Mouse (Mus musculus) left cerebral cortex, adult 18-20 months (tissue): Measurements from ENCODE around the gene Wdr18. TPM values are rescaled to one million over a fixed set of nuclear protein-coding genes. Genes with fewer than 3 reads are reported as not detected.
"Not testable (repeated sequence)": the region's sequence is repeated elsewhere in the genome, so short reads cannot be mapped to it uniquely, and the experiment has no call there.

Experiments
- DNase-seq, 2 experiments: peaks; one replicate each; pipeline ENCODE4 v3.0.0; 2021 to 2022; ENCODE audit warnings: low spot score in 2 of 2, mixed read lengths in 1 of 2
- total RNA-seq, 2 experiments: library from RNA; stranded (reverse); gene quantifications; 2 replicates each; pipeline ENCODE4 v1.2.3; 2021

Gene Wdr18
- total RNA-seq, 2 experiments from 2014 or later = 45.3 to 46.5 TPM

DNA sequence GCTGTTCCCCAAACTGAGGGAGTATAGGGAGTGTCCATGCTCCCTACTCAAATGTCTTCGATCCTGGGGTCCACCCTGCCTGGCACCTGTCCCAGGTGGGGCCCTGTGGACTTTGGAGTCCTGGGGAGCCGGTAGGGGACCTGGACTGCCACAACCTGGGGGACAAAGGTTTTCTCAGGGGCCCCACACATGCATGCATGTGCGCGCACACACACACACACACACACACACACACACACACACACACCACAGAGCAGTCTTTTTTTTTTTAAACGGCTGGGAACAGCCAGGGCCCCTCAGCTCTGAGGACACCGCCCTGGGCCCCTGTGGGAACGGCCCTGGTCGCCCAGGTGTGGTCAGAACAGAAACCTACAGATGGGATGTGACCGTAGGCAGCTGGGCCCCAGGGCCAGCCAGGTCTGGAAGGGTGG lies 16.5 kb upstream of the Wdr18 start:
- DNase-seq = no peak

DNA sequence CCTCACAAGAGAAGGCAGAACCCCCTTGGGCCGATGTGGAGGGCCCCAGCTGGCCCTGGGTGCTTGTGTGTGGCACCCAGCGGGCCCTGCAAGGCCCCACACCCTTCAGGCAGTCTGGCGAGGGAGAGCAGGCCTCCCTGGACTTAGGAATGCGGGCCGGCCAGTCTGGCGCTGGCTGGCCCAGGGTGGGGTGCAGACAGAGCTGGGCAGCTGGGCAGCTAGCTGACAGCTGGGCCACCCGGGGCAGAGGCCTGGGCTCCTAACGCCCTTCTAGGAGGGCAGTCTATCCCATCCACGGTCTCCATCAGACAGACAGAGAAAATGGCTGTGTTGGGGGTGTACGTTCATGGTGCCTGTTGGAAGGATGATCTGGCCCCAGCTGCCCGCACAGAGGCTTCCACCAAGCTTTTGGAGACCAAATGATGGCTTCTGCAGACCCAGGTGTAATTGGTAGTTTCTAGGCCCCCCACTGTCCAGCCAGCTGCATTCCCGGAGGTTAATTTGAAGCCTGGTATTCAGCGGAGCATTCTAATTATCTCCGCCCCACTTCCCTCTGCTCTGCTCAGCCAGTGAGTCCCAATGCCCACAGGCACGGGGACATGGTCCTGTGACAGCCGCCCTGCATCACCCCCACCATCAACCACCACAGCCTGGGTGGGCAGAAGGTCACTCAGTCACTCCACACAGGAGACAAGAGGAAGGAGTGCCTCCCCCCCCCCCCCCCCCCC lies 14.3 kb upstream of the Wdr18 start:
- no peak for DNase-seq

DNA sequence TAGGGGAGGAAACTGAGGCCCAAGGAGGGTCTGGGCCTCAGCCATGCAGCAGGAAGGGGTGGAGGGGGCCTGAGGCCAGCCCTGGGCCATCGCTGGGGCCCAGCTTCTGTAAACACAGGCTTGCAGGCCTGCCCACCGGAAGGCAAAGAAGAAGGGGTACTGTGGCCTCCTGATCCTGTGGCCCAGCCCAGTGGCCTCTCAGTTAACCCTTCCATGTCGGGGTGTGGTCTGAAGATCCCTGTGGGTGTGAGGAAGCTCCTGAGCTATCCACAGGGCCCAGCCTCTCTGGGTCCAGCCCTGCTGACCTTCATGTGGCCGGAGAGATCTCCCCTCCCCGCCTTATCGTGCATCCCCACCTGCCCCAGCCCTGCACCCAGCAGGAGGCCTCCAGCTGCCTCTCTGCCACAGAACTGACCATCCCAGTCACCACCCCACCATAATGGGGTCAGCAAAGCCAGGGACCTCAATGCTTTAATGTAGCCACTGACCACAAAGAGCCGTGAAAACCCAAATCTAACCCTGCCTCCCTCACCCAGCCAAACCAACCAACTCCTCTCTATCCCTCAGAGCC lies 13.1 kb upstream of the Wdr18 start:
- no peak for DNase-seq

DNA sequence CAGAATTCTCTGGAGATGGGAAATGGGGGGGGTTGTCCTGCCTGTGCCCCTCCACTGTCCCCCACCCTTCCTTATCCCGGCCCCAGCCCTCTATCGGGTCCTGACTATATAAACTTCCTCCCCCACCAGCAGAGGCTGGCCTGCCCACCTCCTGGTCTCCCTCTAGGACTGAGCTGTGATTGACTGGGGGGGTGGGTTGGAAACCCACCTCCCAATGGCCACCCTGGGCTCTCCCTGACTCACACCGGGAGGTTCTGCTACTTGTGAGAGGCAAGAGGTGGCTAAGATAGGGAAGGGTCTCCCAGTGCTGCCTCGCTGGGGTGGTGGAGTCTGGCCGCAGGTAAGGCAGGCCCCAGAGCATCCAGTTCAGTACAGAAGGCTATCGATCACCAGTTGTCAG lies 12.4 kb upstream of the Wdr18 start:
- no peak for DNase-seq

DNA sequence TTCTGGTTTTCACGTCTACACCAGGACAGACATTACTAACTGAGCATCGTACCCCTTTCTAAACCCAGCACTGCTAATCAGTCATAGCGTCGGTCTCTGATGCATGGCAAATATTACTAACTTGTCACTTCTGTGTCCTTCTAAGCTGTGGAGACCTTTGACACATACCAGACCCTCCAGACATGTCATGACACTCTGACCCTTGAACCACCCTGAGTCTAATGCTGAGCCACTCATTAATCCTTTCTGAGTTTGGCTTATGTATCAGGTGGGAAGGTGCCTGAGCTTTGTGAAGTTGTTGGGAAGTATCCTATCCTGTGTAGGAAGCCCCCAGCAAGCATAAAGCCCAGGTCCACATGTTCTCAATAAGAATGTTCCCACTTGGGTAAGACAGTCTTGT lies 10.1 kb upstream of the Wdr18 start:
- no peak for DNase-seq

DNA sequence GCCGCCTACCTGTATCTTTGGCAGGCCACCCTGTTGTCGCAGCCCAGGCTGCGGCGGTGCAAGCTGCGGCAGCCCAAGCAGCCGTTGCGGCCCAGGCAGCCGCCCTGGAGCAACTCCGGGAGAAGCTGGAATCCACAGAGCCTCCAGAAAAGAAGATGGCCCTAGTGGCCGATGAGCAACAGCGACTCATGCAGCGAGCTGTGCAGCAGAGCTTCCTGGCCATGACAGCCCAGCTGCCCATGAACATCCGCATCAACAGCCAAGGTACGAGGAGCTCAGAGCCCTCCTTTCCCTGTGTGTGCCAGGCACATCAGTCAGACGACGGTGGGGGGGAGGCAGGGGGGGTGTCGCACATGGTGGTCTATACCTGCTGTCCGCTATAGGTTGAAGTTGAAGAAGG lies 9.3 kb upstream of the Wdr18 start:
- DNase-seq = no peak

DNA sequence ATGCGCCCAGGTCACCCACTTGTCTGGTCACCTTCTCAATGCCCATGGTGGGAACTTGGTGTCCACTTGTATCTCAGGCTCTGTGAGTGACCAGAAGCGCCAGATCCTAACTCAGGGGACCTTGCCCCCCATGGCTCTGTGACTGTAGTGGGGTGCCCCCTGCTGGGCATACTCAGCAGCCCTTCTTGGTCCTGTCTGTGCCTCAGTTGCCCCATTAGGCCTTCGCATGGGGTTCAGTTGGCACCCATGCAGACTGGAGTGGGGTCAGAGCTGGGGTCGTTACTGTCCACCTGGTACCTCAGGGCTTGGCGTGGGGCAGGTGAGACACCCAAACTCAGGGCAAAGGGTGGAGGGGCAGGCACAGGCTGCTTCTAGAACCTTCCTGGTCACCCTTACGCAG lies 6.0 kb upstream of the Wdr18 start:
- no peak for DNase-seq

DNA sequence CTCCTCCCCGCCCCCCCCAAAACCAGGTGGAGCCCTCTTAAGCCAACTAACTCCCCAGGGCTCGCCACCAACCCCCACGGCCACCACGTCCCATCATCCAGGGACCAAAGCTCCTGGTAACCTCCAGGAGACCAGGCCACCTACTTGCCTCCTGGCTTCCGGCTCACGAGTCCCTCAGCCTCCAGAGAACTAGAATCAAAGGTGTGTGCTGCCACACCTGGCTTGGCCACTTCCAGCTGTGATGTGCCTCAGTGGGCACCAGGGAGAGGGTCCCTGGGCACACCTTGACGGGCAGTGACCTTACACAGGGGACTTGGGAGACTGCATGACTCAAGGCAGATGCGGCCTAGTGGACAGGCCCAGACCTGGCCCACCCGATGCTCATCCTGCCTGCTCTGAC lies 4.3 kb upstream of the Wdr18 start:
- no peak for DNase-seq

DNA sequence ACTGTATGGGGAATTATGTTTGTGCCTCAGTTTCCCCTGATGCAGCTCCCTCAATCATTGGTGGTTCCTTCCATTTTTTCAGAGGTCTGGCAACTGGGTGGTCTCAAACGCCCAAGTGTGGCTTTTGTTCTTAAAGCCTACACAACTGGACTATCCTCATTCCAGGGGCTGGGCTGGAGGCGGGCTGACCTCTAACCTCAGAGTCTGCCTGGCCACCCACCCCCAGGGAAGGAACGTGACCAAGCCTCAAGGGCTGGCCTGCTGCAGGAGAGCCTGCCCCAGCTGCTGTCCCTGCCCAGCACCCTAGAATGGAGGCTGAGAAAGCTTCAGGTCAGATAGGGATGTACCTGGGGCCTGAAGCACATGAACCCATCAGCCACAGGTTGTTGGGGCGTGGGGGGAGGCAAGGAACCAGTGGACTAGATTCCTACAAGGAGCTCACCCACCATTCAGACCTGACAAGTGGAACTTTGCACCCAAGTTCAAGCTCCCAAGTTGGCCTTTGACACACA lies 3.3 kb upstream of the Wdr18 start:
- DNase-seq = no peak

DNA sequence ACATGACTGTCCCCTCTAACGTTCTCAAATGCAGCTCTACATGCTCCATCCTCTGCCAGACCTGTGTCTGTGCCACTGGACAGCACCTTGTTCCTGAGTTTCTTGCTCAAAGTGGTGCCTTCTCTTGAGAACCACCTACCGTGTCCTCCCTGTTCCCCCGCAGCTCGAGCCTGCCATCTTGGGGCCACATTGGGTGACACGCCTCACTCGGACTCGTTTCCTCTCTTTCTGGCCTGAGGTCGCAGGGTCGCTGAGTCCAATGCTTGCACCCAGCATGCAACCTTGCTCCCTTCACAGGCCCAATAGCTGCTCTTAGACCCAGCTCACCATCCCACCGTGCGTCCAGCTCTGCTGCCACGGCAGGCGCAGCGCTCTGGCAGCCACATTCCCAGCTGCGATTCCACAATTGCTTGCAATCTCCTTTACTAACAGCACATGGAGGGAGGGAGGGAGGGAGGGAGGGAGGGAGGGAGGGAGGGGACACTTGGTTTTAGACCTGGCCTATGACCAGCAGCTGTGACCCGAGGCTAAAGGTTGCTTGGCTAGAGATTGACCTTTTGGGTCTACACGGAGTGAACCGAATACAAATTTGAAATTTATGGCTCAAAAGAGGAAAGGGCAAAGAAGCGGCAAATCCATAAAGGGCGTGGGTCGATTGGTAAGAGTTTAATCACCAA lies 1.7 kb upstream of the Wdr18 start:
- DNase-seq = peak; percentile 77 to 78

DNA sequence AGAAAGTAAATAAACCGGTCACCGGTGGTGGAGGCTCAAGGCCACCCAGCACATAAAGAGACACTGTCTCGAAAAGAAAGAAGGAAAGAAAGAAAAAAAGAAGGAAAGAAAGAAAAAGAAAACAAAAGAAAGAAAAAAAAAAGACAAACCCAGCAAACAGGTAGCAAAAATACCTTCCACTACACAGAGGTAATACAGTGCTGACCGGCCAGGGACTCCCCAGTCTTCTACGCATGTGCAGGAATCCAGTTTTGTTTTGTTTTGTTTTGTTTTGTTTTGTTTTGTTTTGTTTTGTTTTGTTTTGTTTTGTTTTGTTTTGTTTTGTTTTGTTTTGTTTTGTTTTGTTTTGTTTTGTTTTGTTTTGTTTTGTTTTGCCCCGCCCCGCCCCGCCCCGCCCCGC lies 540 bp upstream of the Wdr18 start:
- not testable (repeated sequence) for DNase-seq

DNA sequence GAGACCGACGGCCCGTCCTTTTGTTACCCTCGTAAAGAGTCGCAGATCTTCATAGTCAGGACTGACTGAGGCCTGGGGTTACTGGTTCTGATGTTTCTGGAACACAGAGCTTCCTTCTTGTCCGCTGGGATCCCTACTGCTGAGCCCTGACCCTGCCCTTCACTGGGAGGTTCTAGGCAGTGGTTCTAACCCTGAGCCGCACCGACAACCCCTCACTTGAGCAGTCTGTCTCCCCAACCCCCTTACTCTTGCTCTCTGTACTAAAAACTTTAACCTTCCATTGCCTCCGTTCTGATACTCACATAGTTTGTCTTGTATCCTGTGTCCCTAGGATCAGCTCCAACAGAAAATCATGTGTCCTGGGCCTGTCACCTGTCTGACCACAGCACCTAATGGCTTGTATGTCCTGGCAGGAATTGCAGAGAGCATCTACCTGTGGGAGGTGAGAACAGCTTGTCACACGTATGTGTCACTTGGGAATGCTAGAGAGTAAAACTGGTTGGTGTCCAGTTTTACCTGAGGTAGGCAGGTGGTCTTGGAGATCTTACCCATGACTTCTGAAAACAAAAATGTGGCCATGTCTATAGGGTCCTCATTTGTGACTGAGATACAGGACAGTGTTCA lies 831 bp downstream of the Wdr18 start:
- DNase-seq = no peak

DNA sequence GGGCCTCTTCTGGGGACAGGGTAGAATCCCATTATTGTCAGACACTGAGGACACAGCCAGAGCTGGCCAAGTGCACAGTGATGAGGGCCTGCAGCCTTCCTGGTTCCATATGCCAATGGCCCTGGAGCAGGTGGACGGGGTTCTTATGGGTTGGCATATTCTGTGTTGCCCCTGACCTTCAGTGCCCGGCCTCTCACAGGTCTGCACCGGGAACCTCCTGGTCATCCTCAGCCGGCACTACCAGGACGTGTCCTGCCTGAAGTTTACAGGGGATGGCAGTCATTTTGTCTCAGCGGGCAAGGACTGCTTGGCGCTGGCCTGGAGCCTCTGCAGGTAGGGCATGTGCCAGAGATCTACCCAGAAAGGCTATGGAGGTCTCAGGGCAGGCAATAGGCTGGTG lies 4.8 kb downstream of the Wdr18 start:
- no peak for DNase-seq

DNA sequence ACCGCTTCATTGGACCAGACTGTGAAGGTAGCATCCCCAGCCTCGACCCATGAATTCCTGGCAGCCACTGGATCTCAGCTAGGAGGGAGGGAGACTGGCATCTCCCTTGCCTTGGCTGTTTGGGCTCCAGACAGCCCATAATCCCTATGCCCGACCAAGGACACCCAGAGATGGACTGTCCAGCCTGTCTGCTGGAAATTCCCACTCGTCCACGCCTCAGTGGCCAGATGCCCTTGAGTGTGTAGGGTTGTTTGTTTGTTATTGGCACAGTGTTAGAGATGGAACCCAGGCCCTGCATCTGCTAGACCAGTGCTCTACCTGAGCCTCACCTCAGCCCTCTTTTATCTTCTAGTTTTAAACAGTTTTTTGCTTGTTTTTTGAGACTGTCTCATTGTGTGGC lies 5.4 kb downstream of the Wdr18 start:
- DNase-seq = no peak

DNA sequence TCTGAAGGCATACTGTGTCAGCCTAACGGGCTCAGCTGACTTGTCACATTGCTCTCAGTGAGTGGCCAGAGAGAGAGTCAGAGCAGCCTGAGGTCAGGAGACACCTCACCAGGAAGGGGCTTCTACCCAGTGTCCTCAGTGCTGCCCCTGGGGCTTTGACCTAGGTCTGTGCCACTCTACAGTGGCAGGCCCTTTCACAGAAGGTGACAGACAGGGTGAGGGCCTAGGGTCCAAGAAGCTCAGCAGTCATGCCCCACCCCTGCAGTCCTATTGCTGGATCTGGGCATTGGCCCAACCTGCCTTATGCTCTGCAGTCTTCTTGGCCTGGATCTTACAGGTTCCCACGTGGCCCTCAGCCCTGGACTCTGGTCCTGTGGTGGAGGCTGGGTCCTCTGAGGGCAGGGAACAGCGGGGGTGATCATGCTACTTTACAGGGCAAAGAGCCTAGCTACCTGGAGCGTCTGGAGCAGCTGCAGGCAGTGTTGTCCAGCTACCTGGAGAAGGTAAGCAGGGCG lies 7.0 kb downstream of the Wdr18 start:
- DNase-seq = no peak

DNA sequence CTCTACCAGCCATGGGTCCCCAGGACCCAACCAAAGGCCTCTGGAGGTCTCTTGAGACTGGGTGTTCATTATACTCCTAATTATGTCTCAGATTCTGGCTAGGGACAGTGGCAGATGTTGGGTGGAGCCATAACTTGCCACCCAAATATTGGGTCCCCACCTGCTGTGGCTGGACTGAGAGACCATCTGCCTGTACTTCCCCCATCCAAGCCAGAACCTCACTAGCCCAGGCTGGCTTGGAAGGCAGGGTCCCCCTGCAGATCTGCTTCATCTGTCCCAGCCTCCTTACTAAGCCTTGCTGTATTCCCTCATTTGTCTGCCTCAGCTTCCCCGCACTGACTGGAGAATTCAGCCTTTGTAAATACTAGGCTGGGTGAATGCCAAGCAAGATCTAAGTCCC lies 8.2 kb downstream of the Wdr18 start:
- no peak for DNase-seq

DNA sequence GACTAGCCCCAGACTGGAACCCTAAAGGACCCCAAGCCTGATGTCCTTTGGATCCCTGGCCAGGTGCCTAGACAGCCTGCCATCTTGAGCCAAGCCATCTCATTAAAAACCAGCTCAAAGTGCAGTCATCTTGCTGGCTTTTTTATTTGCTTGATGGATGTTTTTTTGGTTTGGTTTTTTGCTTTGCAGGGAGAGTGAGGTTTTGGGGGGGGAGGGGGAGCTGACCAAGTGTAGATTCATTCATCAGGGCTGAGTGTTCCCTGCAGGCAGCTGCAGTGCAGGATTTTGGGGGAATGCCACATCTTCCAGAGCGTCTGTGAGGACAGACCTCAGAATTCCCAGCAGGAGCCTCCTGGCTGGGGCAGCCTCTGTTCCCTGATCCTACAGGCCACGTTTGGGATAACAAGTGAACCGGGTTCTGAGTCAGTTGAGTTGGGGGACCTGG lies 9.2 kb downstream of the Wdr18 start:
- DNase-seq = no peak

DNA sequence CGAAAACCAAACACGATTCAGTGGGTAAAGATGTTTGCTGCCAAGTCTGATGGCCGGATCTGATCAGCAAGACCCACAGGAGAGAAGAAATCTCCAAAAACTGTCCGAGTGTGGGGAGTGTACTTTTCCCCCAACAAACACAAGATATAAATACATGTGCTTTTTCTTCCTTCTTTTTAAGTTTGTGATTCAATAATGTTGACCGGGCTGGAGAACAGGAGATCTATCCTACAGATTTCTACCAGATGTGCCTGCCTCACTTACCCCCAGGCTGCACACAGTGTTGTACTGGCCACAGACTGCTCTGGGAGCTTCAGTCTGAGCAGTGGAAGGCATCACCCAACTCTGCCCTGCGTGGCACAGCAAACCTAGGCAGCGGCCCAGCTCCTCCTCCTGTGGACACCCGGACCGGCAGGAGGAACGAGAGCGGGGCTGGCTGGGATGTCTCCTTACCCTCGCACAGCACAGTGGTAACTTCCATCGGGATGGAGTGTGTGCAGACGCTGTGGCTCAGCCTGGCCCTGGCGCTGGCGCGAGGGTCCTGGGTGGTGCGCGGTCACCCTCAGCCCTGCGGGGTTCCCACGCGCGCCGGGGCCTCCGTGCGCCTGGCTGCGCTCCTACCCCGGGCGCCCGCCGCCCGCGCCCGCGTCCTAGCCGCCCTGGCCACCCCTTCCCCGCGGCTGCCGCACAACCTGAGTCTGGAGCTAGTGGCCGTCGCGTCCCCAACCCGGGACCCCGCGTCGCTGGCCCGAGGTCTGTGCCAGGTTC lies 10.6 kb downstream of the Wdr18 start, which contains the start of gene Grin3b:
Grin3b (plus strand) TSS at position 301 of the 768 bp plus-strand sequence.
- DNase-seq = no peak

DNA sequence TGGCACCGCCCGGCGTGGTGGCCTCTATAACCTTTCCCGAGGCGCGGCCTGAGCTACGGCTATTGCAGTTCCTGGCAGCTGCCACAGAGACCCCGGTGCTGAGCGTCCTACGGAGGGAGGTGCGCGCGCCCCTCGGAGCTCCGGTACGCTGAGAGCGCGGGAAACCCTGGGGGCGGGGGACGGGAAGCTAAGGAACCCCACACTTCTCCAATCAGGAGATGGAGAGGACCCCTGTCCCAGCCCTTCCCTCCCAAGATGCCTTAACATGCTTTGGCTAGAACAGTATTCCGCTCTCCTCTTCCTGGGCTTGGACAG lies 11.2 kb downstream of the Wdr18 start:
- no peak for DNase-seq

DNA sequence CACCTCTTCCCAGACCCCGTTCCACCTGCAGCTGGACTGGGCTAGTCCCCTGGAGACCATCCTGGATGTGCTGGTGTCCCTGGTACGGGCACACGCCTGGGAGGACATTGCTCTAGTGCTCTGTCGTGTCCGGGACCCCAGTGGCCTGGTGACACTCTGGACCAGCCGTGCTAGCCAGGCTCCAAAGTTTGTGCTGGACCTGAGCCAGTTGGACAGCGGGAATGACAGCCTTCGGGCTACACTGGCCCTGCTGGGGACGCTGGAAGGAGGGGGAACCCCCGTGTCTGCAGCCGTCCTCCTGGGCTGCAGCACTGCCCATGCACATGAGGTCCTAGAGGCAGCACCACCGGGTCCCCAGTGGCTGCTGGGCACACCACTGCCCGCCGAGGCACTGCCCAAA lies 12.9 kb downstream of the Wdr18 start:
- no peak for DNase-seq

DNA sequence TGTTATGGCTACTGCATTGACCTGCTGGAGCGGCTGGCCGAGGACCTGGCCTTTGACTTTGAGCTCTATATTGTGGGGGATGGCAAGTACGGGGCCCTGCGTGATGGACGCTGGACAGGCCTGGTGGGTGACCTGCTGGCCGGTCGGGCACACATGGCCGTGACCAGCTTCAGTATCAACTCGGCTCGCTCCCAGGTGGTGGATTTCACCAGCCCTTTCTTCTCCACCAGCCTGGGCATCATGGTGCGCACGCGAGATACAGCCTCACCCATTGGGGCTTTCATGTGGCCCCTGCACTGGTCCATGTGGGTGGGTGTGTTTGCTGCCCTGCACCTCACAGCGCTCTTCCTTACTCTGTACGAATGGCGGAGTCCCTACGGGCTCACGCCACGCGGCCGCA lies 14.1 kb downstream of the Wdr18 start:
- no peak for DNase-seq
